Mouse (Mus musculus): ENCODE results near the gene Cyfip2. TPM values are rescaled to one million over a fixed set of nuclear protein-coding genes. Genes with fewer than 3 reads are reported as not detected.

Gene Cyfip2
- polyA plus RNA-seq, 1 experiment: 75.9 TPM

DNA sequence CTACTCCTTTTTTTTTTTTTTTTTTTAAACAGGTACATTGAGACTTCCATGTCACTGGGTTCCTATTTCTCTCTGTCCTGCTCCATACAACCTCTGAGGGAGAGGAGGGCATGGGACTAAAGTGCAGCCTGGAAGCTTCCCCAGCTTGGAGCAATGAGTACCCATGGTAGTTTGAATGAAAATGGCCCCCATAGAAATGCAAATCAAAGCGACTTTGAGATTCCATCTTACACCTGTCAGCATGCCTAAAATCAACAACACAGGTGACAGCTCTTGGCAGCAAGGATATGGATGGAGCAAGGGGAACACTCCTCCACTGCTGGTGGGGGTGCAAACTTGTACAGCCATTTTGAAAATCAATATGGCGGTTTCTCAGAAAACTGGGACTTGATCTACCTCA, 57.4 kb downstream of the Cyfip2 start:
- TF ChIP-seq CTCF (IDR thresholded peaks at IDR 0.05; ENCODE audit: borderline replicate concordance, extremely low read depth, insufficient read depth, insufficient read length) (no peak), POLR2A (IDR thresholded peaks at IDR 0.05; ENCODE audit: borderline replicate concordance, extremely low read depth, insufficient read depth, insufficient read length, poor library complexity, severe bottlenecking) (no peak)
- no peak for DNase-seq (ENCODE audit: low read depth)

DNA sequence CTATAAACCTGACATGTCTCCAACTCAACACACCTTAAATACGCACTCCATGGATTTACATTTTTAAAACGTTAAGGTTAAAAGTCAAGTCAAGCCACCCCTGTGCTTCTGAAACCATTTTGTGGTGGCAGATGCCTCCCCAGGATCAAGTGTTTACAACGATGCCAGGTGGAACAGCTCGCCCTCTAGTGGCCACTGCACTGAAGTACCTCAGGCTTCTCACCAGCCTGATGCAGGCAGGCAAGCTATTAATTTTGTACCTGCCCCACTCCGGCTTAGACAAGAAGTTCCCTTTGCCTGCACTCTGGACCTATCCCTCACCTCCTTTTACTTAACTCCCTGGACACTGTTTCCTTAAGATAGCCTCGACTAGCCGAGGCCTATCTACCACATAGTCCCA, 60.7 kb downstream of the Cyfip2 start:
- peak; percentile 75 for DNase-seq (ENCODE audit: low read depth)
- TF ChIP-seq POLR2A (IDR thresholded peaks at IDR 0.05; ENCODE audit: borderline replicate concordance, extremely low read depth, insufficient read depth, insufficient read length, poor library complexity, severe bottlenecking) (no peak), CTCF (IDR thresholded peaks at IDR 0.05; ENCODE audit: borderline replicate concordance, extremely low read depth, insufficient read depth, insufficient read length) (peak; percentile 93)

DNA sequence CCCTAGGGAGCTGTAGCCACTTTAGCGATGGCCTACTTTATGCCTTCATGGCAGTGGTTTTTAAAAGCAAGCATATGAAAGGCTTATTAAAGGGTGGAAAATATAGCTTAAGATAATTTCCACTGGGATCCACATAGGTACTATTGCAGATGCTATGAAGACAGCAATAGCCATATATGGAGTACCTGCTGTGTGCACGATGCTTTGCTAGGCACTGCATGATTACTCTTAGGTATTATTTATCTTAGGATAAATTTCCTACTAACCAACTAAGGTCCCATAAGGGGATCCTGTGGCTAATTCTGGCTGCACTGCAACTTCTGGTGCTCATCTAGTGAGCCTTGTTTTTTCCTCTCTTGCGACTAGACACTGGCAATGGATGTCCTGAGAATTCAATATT, 64.3 kb downstream of the Cyfip2 start:
- no peak for DNase-seq (ENCODE audit: low read depth)
- no peak for TF ChIP-seq POLR2A (IDR thresholded peaks at IDR 0.05; ENCODE audit: borderline replicate concordance, extremely low read depth, insufficient read depth, insufficient read length, poor library complexity, severe bottlenecking)
- TF ChIP-seq CTCF (IDR thresholded peaks at IDR 0.05; ENCODE audit: borderline replicate concordance, extremely low read depth, insufficient read depth, insufficient read length): no peak

DNA sequence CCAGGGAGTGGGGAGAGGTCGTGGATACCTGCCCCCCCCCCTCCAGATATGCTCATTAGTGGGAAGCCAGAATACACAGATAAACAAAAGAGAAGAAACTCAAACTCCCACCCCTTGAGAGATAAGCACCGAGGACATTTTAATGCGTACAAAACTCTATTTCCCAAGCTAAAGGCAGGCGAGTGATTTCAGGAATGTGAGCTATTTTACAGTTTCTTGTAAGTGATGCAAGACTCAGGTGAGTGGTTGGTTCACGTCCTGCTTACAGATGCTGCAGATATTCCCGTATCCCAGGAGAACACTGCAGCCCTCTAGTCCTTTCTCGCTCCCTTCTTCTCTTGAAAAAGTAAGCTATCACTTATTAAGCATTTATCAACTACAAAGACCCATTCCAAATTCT, 66.3 kb downstream of the Cyfip2 start:
- TF ChIP-seq CTCF (IDR thresholded peaks at IDR 0.05; ENCODE audit: borderline replicate concordance, extremely low read depth, insufficient read depth, insufficient read length) (no peak), POLR2A (IDR thresholded peaks at IDR 0.05; ENCODE audit: borderline replicate concordance, extremely low read depth, insufficient read depth, insufficient read length, poor library complexity, severe bottlenecking) (no peak)
- DNase-seq (ENCODE audit: low read depth): no peak

DNA sequence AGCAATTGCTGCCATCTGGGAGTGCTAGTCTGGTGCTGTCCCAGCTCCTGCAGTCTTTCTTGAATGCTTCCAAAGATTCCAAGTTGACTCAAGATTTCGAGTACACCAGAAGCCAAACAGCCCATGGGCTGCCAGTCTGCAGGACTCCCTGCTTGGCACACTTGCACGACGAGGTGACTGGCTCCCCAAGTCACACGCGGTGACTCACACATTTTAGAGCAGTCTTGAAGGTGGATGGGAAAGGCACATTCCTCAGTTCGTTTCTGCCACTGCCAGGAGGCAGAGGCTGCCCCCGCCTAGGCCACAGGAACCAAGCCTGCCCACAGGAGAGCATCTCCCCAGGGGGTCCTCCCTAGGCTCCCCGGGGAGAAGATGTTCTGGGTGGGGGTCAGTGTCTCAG, 66.7 kb downstream of the Cyfip2 start:
- no peak for TF ChIP-seq POLR2A (IDR thresholded peaks at IDR 0.05; ENCODE audit: borderline replicate concordance, extremely low read depth, insufficient read depth, insufficient read length, poor library complexity, severe bottlenecking)
- no peak for TF ChIP-seq CTCF (IDR thresholded peaks at IDR 0.05; ENCODE audit: borderline replicate concordance, extremely low read depth, insufficient read depth, insufficient read length)
- no peak for DNase-seq (ENCODE audit: low read depth)

DNA sequence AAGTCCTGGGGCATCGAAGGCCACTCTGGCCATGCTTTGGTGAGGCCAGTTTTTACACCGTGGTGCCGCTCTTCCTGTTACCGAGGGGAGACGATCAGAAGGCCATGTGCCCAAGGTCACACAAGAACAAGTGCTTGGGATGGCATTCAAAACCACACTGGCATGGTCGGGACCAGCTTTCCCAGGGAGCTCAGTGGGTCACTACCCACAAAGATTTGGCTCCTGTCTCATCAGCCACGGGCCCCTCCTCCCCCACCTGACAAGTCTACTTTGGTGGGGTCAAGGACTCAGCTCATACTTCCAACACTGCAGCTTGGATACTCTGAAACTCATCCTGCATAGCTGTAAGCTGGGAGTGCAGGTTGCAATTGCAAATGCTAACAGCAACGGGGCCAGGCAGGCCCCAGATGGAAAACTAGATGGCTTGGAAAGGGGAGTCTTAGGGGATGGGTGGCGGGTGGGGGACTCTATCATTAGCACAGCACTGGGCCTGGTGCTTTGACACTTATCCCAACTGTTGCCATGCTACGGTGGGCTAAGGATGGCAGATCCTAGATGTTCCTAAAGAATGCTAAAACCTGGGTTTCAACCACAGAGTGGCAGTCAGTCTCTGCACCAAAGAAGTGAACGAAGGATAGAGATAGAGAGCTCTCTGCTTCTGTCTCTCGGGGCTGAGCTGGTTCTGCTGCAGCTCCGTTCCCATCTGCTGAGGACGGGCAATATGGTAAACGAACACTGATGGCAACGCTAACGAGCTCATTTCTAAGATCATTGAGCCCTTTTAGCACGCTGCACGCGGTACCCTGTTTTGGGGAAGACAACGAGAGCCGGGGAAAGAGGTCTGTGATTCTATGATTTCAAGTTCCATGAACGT, 67.7 kb downstream of the Cyfip2 start:
- DNase-seq (ENCODE audit: low read depth): peak; percentile 20
- TF ChIP-seq CTCF (IDR thresholded peaks at IDR 0.05; ENCODE audit: borderline replicate concordance, extremely low read depth, insufficient read depth, insufficient read length): no peak
- TF ChIP-seq POLR2A (IDR thresholded peaks at IDR 0.05; ENCODE audit: borderline replicate concordance, extremely low read depth, insufficient read depth, insufficient read length, poor library complexity, severe bottlenecking): no peak

DNA sequence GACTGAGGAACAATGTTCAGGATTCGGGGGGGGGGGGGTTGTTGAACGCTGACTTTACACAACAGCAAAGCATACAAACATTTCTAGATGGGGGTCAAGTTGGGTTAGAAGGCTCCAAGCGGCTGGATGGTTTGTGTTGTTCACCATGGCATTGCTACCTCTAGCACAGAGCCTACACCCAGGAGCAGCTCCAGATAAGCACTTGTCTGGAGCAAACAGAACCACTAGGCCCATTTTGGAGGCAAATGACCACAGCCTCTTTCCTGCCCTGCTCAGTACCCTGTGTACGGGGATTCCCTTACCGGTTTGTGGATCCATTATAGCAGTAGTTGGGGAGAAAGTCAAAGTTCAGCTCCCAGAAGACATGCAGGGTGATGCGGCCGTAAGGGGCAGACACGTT, 70.7 kb downstream of the Cyfip2 start:
- no peak for DNase-seq (ENCODE audit: low read depth)
- TF ChIP-seq POLR2A (IDR thresholded peaks at IDR 0.05; ENCODE audit: borderline replicate concordance, extremely low read depth, insufficient read depth, insufficient read length, poor library complexity, severe bottlenecking): no peak
- TF ChIP-seq CTCF (IDR thresholded peaks at IDR 0.05; ENCODE audit: borderline replicate concordance, extremely low read depth, insufficient read depth, insufficient read length): no peak

DNA sequence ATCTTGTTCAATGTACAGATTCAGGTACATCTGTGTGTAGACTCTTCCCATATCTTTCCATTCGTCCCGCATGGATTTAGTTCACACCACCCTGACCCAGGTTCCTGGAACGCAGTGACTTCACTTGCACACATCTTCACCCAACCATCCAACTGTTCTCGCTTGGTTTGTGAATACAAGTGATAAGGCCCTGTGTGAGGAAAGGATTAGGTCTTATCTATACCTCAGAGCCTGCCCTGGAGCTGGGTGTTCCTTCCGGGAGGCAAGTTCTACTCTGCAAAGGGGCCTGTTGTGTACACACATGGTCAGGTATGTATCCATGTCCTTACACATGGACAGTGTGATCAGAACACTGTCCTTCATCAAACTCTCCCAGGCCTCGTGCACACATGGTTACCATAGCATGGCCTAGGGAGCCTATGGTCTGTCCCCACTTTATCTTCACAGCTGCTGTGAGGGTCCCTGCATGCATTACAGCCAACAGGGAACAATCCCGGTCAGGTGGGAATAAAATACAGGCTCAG, 71.4 kb downstream of the Cyfip2 start:
- TF ChIP-seq CTCF (IDR thresholded peaks at IDR 0.05; ENCODE audit: borderline replicate concordance, extremely low read depth, insufficient read depth, insufficient read length) (no peak), POLR2A (IDR thresholded peaks at IDR 0.05; ENCODE audit: borderline replicate concordance, extremely low read depth, insufficient read depth, insufficient read length, poor library complexity, severe bottlenecking) (no peak)
- no peak for DNase-seq (ENCODE audit: low read depth)

DNA sequence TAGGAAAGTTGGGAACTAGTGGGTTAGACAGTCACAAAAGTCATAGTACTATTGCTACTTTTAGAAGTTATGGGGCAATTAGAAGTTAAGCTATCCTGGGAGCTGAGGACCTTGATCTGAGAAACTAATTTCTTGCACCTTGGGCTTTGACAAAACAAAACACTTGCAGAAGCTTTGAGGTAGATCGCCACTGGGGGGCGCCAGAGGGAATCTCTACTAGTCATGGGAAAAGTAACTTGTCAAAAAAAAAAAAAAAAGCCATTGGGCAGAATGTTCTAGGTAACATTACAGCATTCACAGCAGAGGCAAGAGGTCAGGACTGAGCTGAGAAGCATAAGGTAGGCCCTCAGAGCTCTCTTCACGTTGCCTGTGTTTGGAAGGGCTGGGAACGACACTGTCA, 75.7 kb downstream of the Cyfip2 start:
- TF ChIP-seq POLR2A (IDR thresholded peaks at IDR 0.05; ENCODE audit: borderline replicate concordance, extremely low read depth, insufficient read depth, insufficient read length, poor library complexity, severe bottlenecking) (no peak), CTCF (IDR thresholded peaks at IDR 0.05; ENCODE audit: borderline replicate concordance, extremely low read depth, insufficient read depth, insufficient read length) (peak; percentile 52; the same call in 1 of the 2 replicates)

DNA sequence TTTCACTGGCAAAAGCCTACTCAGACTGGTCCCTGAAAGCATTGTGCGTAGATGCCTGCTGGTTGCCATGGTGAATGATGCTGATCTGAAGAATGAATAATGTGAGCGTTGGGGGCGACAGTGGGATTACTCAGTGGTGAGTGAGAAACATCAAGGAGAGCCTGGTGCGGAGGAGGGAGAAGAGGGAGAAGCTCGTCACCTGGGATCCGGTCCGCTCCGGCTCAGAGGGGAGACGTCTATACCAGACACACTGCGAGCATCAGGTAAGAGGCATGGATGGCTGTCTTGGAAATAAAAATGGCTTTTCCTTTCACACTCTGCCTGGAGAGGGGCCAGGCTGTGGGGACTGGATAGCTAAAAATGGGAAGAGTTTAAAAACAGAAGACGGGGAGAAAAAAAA, 77.3 kb downstream of the Cyfip2 start, which contains the start of gene Fndc9:
Gene Fndc9, plus strand, starts transcription at position 198 of the 400 bp plus-strand sequence.
- TF ChIP-seq POLR2A (IDR thresholded peaks at IDR 0.05; ENCODE audit: borderline replicate concordance, extremely low read depth, insufficient read depth, insufficient read length, poor library complexity, severe bottlenecking): no peak
- TF ChIP-seq CTCF (IDR thresholded peaks at IDR 0.05; ENCODE audit: borderline replicate concordance, extremely low read depth, insufficient read depth, insufficient read length): no peak
- peak; percentile 92 for DNase-seq (ENCODE audit: low read depth)

More for the DNA sequence above, 75.7 kb downstream of the Cyfip2 start:
- peak; percentile 70 for DNase-seq (ENCODE audit: low read depth)

DNA sequence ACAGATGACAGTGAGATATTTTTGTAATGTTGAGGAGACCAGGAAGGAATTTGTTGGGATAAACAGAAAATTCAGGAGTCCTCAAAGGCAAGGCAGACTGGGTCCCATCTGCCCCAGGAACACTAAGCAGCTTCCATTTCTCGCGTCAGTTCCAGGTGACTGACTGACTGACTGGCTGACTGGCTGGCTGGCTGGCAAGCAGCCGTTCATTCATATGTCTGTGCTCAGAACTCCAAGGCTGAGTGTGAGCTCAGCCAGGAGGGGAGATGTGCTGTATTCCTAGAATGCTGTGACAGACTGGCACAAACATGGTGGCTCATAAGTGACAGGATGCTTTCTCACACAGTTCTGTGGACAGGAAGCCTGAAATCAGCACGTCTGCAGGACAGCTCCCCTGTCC, 78.7 kb downstream of the Cyfip2 start:
- TF ChIP-seq POLR2A (IDR thresholded peaks at IDR 0.05; ENCODE audit: borderline replicate concordance, extremely low read depth, insufficient read depth, insufficient read length, poor library complexity, severe bottlenecking) (no peak), CTCF (IDR thresholded peaks at IDR 0.05; ENCODE audit: borderline replicate concordance, extremely low read depth, insufficient read depth, insufficient read length) (no peak)

DNA sequence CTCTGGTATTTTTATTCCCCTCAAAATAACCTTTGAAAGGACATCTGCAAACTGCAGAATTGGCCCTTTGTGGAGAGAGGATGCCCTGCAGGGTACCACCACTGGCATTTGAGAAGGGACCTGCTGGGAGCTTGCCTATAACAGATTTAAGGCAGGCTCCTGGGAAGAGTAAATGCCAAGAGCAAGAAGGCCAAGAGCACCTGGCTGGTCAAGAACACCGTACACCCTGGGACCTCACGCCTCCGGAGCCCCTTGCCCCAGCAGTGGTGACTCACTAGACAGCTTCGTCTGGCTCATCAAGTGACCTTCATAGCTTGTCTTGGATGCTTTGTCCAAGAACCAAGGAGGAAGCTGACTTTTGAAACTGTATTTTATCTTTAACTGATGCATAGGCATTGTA, 79.9 kb downstream of the Cyfip2 start:
- DNase-seq (ENCODE audit: low read depth): no peak
- no peak for TF ChIP-seq POLR2A (IDR thresholded peaks at IDR 0.05; ENCODE audit: borderline replicate concordance, extremely low read depth, insufficient read depth, insufficient read length, poor library complexity, severe bottlenecking)
- no peak for TF ChIP-seq CTCF (IDR thresholded peaks at IDR 0.05; ENCODE audit: borderline replicate concordance, extremely low read depth, insufficient read depth, insufficient read length)

More for the DNA sequence above, 78.7 kb downstream of the Cyfip2 start:
- peak; percentile 81 for DNase-seq (ENCODE audit: low read depth)

Data from brain, embryonic 14.5 days (tissue).